26 mouse cellular contexts compared by ENCODE assay signal in genomic region chr17:30052347-30052742, GRCm38 (mm10). TPM values are rescaled to one million over a fixed set of nuclear protein-coding genes. Genes with fewer than 3 reads are reported as not detected.
A peak's percentile ranks its signal among the peaks of the same experiment; 100 is the strongest.
DNase-seq lines count a peak whose midpoint lies in the region; ATAC-seq lines count a peak whose summit lies in the region.
"Had no signal": no experiment of that assay in that cellular context is flagged by ENCODE, and none has a peak within 500 bp of the region (broad histone marks: within the 10 kb centered on the region; RNA-seq: fewer than 3 reads in every experiment).

No protein-coding gene starts in this region.

- peaks cover 16% of the 10 kb centered on the region; the same call in 1 of the 2 replicates for H3K36me3 ChIP-seq in heart, embryonic 12.5 days
- H3K36me3 ChIP-seq in heart, embryonic 16.5 days (ENCODE audit: control insufficient read depth, insufficient read depth) = 0 out of 2 replicates have a peak, but pooled peaks cover 2% of the 10 kb centered on the region
- H3K36me3 ChIP-seq: midbrain, embryonic 15.5 days had no signal

- no peaks in the 10 kb centered on the region for H3K9me3 ChIP-seq in heart, embryonic 12.5 days (replicated peaks)
- no peaks in the 10 kb centered on the region for H3K9me3 ChIP-seq in heart, embryonic 16.5 days (replicated peaks; ENCODE audit: control insufficient read depth, low read length)
- H3K9me3 ChIP-seq: embryonic facial prominence, embryonic 12.5 days; forebrain, embryonic 13.5 days; limb, embryonic 15.5 days; midbrain, embryonic 15.5 days had no signal

- 63% methylated on average over 5 of the region's 5 CpGs for WGBS in heart, embryonic 12.5 days
- WGBS in heart, embryonic 16.5 days = 52% methylated on average over 5 of the region's 5 CpGs

- H3K9ac ChIP-seq in heart, embryonic 12.5 days = no peak overlapping the region
- no peak overlapping the region for H3K9ac ChIP-seq in heart, embryonic 16.5 days (ENCODE audit: low read length)
- H3K9ac ChIP-seq: embryonic facial prominence, embryonic 12.5 days; forebrain, embryonic 13.5 days; hindbrain, embryonic 14.5 days; limb, embryonic 15.5 days; liver, embryonic 14.5 days; lung, embryonic 14.5 days; midbrain, embryonic 15.5 days had no signal

- no peak for DNase-seq in heart, postnatal 14 days
- peak; percentile 26 for DNase-seq in 3134 (ENCODE audit: extremely low read depth, insufficient read length, low spot score)
- peak; percentile 53 for DNase-seq in 3T3-L1 (ENCODE audit: low read depth, low spot score)
- no peak for DNase-seq in right cerebral cortex, postnatal 14 days
- DNase-seq: adrenal gland, postnatal 36 days; cerebellum, adult 18-20 months; cerebellum, postnatal 14 days; kidney, adult 8-10 months; kidney, postnatal 10 days; left cerebral cortex, postnatal 4 days; lung, embryonic 14.5 days; lung, postnatal 36 days; right cerebral cortex, postnatal 4 days; thymus, postnatal 25 days had no signal

- ATAC-seq in heart, embryonic 12.5 days (ENCODE audit: insufficient number of reproducible peaks, low FRiP score) = no peak
- ATAC-seq in heart, embryonic 16.5 days (replicated peaks; ENCODE audit: extremely low read depth, insufficient read depth, low FRiP score) = no peak
- ATAC-seq in cerebellum, adult (ENCODE audit: insufficient number of reproducible peaks, low FRiP score, low TSS enrichment) = no peak
- ATAC-seq: CD4-positive, CD25-positive, alpha-beta regulatory T cell, adult 4 months; inflammation-experienced regulatory T-cells, adult 6 months; midbrain, embryonic 15.5 days had no signal

- H3K27ac ChIP-seq in heart, embryonic 12.5 days (ENCODE audit: poor library complexity, severe bottlenecking) = peak overlapping the region; percentile 79
- H3K27ac ChIP-seq in heart, embryonic 16.5 days (ENCODE audit: low read length) = peak overlapping the region; percentile 74
- H3K27ac ChIP-seq: embryonic facial prominence, embryonic 12.5 days; forebrain, embryonic 13.5 days; hindbrain, embryonic 14.5 days; limb, embryonic 15.5 days; liver, embryonic 14.5 days; midbrain, embryonic 15.5 days had no signal

- no peaks in the 10 kb centered on the region for H3K27me3 ChIP-seq in heart, embryonic 12.5 days (replicated peaks)
- no peaks in the 10 kb centered on the region for H3K27me3 ChIP-seq in heart, embryonic 16.5 days (ENCODE audit: control insufficient read depth, insufficient read depth, low read length)
- H3K27me3 ChIP-seq: embryonic facial prominence, embryonic 12.5 days; forebrain, embryonic 13.5 days; limb, embryonic 15.5 days; midbrain, embryonic 15.5 days had no signal

- intact Hi-C loops in heart, postnatal 14 days (cut with DNase I) = no loop called here

- H3K4me1 ChIP-seq in heart, embryonic 12.5 days (replicated peaks) = peaks cover 29% of the 10 kb centered on the region
- H3K4me1 ChIP-seq in heart, embryonic 16.5 days (ENCODE audit: control insufficient read depth, insufficient read depth, low read length) = peaks cover 18% of the 10 kb centered on the region
- H3K4me1 ChIP-seq: embryonic facial prominence, embryonic 12.5 days; limb, embryonic 15.5 days; midbrain, embryonic 15.5 days had no signal

- no peak overlapping the region for H3K4me2 ChIP-seq in heart, embryonic 12.5 days
- 0 out of 2 replicates have a peak overlapping the region, but pooled peaks have one; percentile 7 for H3K4me2 ChIP-seq in heart, embryonic 16.5 days (ENCODE audit: low read depth, low read length)
- H3K4me2 ChIP-seq: embryonic facial prominence, embryonic 12.5 days; forebrain, embryonic 13.5 days; hindbrain, embryonic 14.5 days; limb, embryonic 15.5 days; lung, embryonic 14.5 days; midbrain, embryonic 15.5 days had no signal

- no peak overlapping the region for H3K4me3 ChIP-seq in heart, embryonic 12.5 days
- no peak overlapping the region for H3K4me3 ChIP-seq in heart, embryonic 16.5 days (ENCODE audit: low read length)
- H3K4me3 ChIP-seq: embryonic facial prominence, embryonic 12.5 days; erythroblast, embryonic 14.5 days; forebrain, embryonic 13.5 days; limb, embryonic 15.5 days; midbrain, embryonic 15.5 days had no signal

RNA-seq across cellular contexts. Expression of gene Zfand3, which starts 47.8 kb away (rescaled TPM):
- 59.5 and 64.4 TPM in 2 replicates for polyA plus RNA-seq in heart, embryonic 12.5 days (2016; fragmentation: Nextera tagmentation; extraction: Ambion mirVana)
- 100 to 1,000 TPM; 118 to 128 TPM for total RNA-seq in heart, postnatal 14 days (2021)
- polyA plus RNA-seq in heart, embryonic 16.5 days (2015; fragmentation: Nextera tagmentation; extraction: Ambion mirVana) = 51.8 and 55.8 TPM in 2 replicates

Comparison
In these comparisons a context has a peak if more than half of its experiments do, and no peak if none do; other contexts are left out.
1. DNase-seq: peak in 3134 (single experiment) and 3T3-L1 (single experiment); none in heart, postnatal 14 days (0 of 2) and right cerebral cortex, postnatal 14 days (single experiment).